Mouse (Mus musculus) lung, postnatal 0 days (tissue): ENCODE measurements at regions not wholly inside any gene's neighbourhood (a gene's known extent, or its start where the extent isn't known, plus 50 kb on each side); places are given as distances from the start of the nearest gene placed in this dataset.

Source experiments
- CTCF ChIP-seq: IDR thresholded peaks from 2 replicates; pipeline ENCODE4 v1.5.1; 2016; ENCODE audit warnings: antibody characterized with exemption, mild to moderate bottlenecking
- EP300 ChIP-seq: IDR thresholded peaks from 2 replicates; pipeline ENCODE4 v1.6.1; 2016; ENCODE audit warnings: antibody characterized with exemption, mild to moderate bottlenecking, control low read depth

DNA sequence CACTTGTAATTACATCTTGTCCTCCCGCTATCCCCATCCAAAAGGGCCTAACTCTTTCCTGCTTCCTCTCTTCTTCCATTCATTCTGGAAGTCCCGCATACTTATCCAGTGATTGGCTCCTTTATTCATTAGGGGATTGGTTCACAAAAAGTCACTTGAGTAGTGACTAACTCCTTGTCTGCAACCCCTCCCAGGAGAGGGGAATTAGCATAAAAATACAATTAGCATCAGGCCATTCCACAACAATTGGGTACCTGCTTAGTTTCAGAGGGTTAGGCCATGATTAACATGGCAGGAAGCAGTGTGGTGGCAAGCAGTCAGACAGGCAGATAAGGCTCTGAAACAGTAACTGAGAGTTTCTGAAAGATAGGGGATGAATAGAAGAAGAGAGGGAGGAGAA is 115.6 kb downstream of the Ahr start:
- TF ChIP-seq CTCF (no peak), EP300 (no peak)
